Mouse (Mus musculus): ENCODE measurements around the gene Dab2ip. TPM values are rescaled to one million over a fixed set of nuclear protein-coding genes. Genes with fewer than 3 reads are reported as not detected.
A peak's percentile ranks its signal among the peaks of the same experiment; 100 is the strongest.

Dab2ip gene
- polyA plus RNA-seq, 1 experiment from 2014 or later = 9.1 TPM

DNA sequence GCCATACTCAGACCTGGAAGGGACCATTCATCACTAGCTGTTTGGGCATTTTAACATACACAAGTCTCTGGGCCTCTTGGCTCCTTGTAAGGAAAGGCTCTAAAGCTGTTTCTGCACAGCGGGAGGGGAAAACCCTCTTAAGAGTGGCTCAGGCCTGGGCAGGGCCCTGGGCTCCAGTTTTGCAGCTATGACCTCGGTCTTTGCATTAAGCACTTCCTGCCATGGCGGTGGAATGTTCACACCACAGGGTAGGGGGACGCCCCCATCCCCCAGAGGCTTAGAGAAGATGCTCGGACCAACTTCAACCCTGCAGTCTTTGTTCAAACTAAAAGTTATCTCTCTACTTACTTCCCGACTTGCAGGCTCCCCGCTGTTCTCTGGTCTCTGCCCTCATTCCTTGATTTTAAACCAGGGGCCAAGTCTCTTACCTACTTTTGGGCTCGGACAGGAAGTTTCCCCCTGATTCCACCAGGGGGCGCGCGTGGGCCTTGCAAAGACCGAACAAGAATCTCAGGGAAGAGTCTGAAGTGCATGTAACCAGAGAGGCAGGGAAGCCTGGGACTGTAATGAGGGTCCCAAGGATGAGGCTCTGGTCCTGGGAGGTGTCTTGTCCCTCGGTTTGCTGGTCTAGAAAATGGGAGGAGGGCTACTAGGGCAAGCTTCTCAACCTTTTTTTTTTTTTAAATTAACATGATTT is 18.6 kb upstream of the Dab2ip start:
- Histone ChIP-seq H3K9ac (replicated peaks) (no peak overlapping the region), H3K36me3 (replicated peaks; ENCODE audit: insufficient read depth, low read length) (no peaks in the 10 kb centered on the region), H3K9me3 (ENCODE audit: low read length) (no peaks in the 10 kb centered on the region), H3K4me1 (ENCODE audit: insufficient read depth) (no peaks in the 10 kb centered on the region), H3K27me3 (ENCODE audit: insufficient read depth, low read length) (no peaks in the 10 kb centered on the region), H3K4me2 (ENCODE audit: low read depth, low read length) (no peak overlapping the region), H3K27ac (ENCODE audit: low read depth) (no peak overlapping the region), H3K4me3 (ENCODE audit: low read depth, low read length) (no peak overlapping the region)
- ATAC-seq (no peak), DNase-seq (peak; percentile 88)
- 20% methylated on average over 13 of the region's 13 CpGs for WGBS (ENCODE audit: insufficient replicate concordance)
- TF ChIP-seq EP300 (IDR thresholded peaks at IDR 0.05; ENCODE audit: low read depth) = no peak
- TF ChIP-seq CTCF (IDR thresholded peaks at IDR 0.05; ENCODE audit: low read depth) = peak; percentile 95

GRCm38 (mm10) chr2:35540798-35541197 is 17.3 kb upstream of the Dab2ip start:
- 26% methylated on average over 4 of the region's 4 CpGs for WGBS (ENCODE audit: insufficient replicate concordance)
- ATAC-seq = no peak
- TF ChIP-seq CTCF (IDR thresholded peaks at IDR 0.05; ENCODE audit: low read depth) = no peak
- no peak for TF ChIP-seq EP300 (IDR thresholded peaks at IDR 0.05; ENCODE audit: low read depth)

GRCm38 (mm10) chr2:35544717-35545116 is 13.3 kb upstream of the Dab2ip start:
- H3K9ac ChIP-seq (replicated peaks) = no peak overlapping the region
- H3K27me3 ChIP-seq (ENCODE audit: insufficient read depth, low read length) = no peaks in the 10 kb centered on the region
- TF ChIP-seq CTCF (IDR thresholded peaks at IDR 0.05; ENCODE audit: low read depth) = peak; percentile 95
- no peak for TF ChIP-seq EP300 (IDR thresholded peaks at IDR 0.05; ENCODE audit: low read depth)
- H3K4me2 ChIP-seq (ENCODE audit: low read depth, low read length) = peak overlapping the region; percentile 34; the same call in 1 of the 2 replicates
- no peak overlapping the region for H3K4me3 ChIP-seq (ENCODE audit: low read depth, low read length)
- peaks cover 2% of the 10 kb centered on the region; the same call in 1 of the 2 replicates for H3K4me1 ChIP-seq (ENCODE audit: insufficient read depth)
- WGBS (ENCODE audit: insufficient replicate concordance) = 8% methylated on average over 14 of the region's 14 CpGs
- peak; percentile 68 for DNase-seq
- H3K27ac ChIP-seq (ENCODE audit: low read depth) = no peak overlapping the region
- 0 out of 2 replicates have a peak, but pooled peaks have one; percentile 19 for ATAC-seq
- no peaks in the 10 kb centered on the region for H3K36me3 ChIP-seq (replicated peaks; ENCODE audit: insufficient read depth, low read length)
- H3K9me3 ChIP-seq (ENCODE audit: low read length) = no peaks in the 10 kb centered on the region

More at GRCm38 (mm10) chr2:35540798-35541197, 17.3 kb upstream of the Dab2ip start:
- Histone ChIP-seq H3K4me2 (ENCODE audit: low read depth, low read length) (no peak overlapping the region), H3K9me3 (ENCODE audit: low read length) (no peaks in the 10 kb centered on the region), H3K36me3 (replicated peaks; ENCODE audit: insufficient read depth, low read length) (no peaks in the 10 kb centered on the region), H3K9ac (replicated peaks) (no peak overlapping the region), H3K4me3 (ENCODE audit: low read depth, low read length) (no peak overlapping the region), H3K4me1 (ENCODE audit: insufficient read depth) (peaks cover 2% of the 10 kb centered on the region; the same call in 1 of the 2 replicates), H3K27ac (ENCODE audit: low read depth) (no peak overlapping the region), H3K27me3 (ENCODE audit: insufficient read depth, low read length) (no peaks in the 10 kb centered on the region)
- DNase-seq = no peak

DNA sequence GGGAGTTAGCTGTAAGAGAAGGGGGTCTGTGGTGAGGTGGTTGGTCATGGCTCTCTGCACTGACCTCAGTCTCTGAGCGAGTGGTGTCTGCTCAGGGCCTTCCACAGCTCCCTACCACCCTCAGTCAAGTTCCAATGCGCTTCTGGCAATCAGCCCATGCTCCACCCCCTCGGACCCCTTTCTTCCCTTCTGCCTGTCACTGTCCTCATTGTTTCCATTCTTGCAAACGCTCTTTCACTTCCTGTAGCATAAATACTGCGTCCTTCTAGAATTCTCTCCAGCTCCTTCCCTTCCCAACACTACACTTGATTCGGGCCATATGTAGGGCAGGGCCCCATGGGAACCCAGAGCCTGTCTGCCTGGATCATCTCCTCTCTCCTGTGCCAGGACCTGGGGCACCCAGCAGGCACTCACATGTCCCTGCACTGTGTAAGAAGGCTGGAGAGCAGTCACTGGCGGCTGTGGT is 12.9 kb upstream of the Dab2ip start:
- Histone ChIP-seq H3K4me3 (ENCODE audit: low read depth, low read length) (no peak overlapping the region), H3K9me3 (ENCODE audit: low read length) (no peaks in the 10 kb centered on the region), H3K4me1 (ENCODE audit: insufficient read depth) (peaks cover 2% of the 10 kb centered on the region; the same call in 1 of the 2 replicates), H3K36me3 (replicated peaks; ENCODE audit: insufficient read depth, low read length) (no peaks in the 10 kb centered on the region), H3K27me3 (ENCODE audit: insufficient read depth, low read length) (no peaks in the 10 kb centered on the region), H3K27ac (ENCODE audit: low read depth) (no peak overlapping the region), H3K4me2 (ENCODE audit: low read depth, low read length) (peak overlapping the region; percentile 34; the same call in 1 of the 2 replicates), H3K9ac (replicated peaks) (no peak overlapping the region)
- DNase-seq (no peak), ATAC-seq (no peak)
- no peak for TF ChIP-seq CTCF (IDR thresholded peaks at IDR 0.05; ENCODE audit: low read depth)
- no peak for TF ChIP-seq EP300 (IDR thresholded peaks at IDR 0.05; ENCODE audit: low read depth)
- 41% methylated on average over 7 of the region's 7 CpGs for WGBS (ENCODE audit: insufficient replicate concordance)

- no peak overlapping the region for H3K9ac ChIP-seq (replicated peaks)
- no peak overlapping the region for H3K4me3 ChIP-seq (ENCODE audit: low read depth, low read length)
- H3K4me2 ChIP-seq (ENCODE audit: low read depth, low read length) = no peak overlapping the region
- H3K36me3 ChIP-seq (replicated peaks; ENCODE audit: insufficient read depth, low read length) = no peaks in the 10 kb centered on the region
- H3K9me3 ChIP-seq (ENCODE audit: low read length) = no peaks in the 10 kb centered on the region
- H3K27me3 ChIP-seq (ENCODE audit: insufficient read depth, low read length) = no peaks in the 10 kb centered on the region
- no peak for TF ChIP-seq CTCF (IDR thresholded peaks at IDR 0.05; ENCODE audit: low read depth)
- ATAC-seq = no peak
- 33% methylated on average over 6 of the region's 6 CpGs for WGBS (ENCODE audit: insufficient replicate concordance)
- no peak overlapping the region for H3K27ac ChIP-seq (ENCODE audit: low read depth)
- peaks cover 2% of the 10 kb centered on the region; the same call in 1 of the 2 replicates for H3K4me1 ChIP-seq (ENCODE audit: insufficient read depth)
- DNase-seq = no peak
These were observed 11.6 kb upstream of the Dab2ip start for GRCm38 (mm10) chr2:35546462-35546861.

- no peak for TF ChIP-seq EP300 (IDR thresholded peaks at IDR 0.05; ENCODE audit: low read depth)
- no peak for TF ChIP-seq CTCF (IDR thresholded peaks at IDR 0.05; ENCODE audit: low read depth)
- Histone ChIP-seq H3K9me3 (ENCODE audit: low read length) (no peaks in the 10 kb centered on the region), H3K9ac (replicated peaks) (no peak overlapping the region), H3K27ac (ENCODE audit: low read depth) (no peak overlapping the region), H3K36me3 (replicated peaks; ENCODE audit: insufficient read depth, low read length) (no peaks in the 10 kb centered on the region), H3K4me2 (ENCODE audit: low read depth, low read length) (no peak overlapping the region), H3K4me1 (ENCODE audit: insufficient read depth) (peaks cover 2% of the 10 kb centered on the region; the same call in 1 of the 2 replicates), H3K4me3 (ENCODE audit: low read depth, low read length) (no peak overlapping the region), H3K27me3 (ENCODE audit: insufficient read depth, low read length) (no peaks in the 10 kb centered on the region)
- WGBS (ENCODE audit: insufficient replicate concordance) = 41% methylated on average over 4 of the region's 4 CpGs
- no peak for ATAC-seq
- DNase-seq = no peak
These were observed 8.9 kb upstream of the Dab2ip start for GRCm38 (mm10) chr2:35549191-35549590.
